Mouse (Mus musculus): ENCODE results near the gene Hist1h2bh. TPM values are rescaled to one million over a fixed set of nuclear protein-coding genes. Genes with fewer than 3 reads are reported as not detected.

The Hist1h2bh gene
- polyA plus RNA-seq, 1 experiment from 2014 or later = 0.24 TPM

Other genes starting within 250 kb of the Hist1h2bh start
- gene Zfp322a, start 174.2 kb downstream of the Hist1h2bh start, polyA plus RNA-seq (2014; fragmentation: Illumina TruSeq; extraction: RNeasy Lipid Tissue Mini Kit (QIAGEN cat#74804); ENCODE audit: low read depth, low replicate concordance) = 13.4 TPM
- 5.0 TPM for gene Abt1, start 119.5 kb downstream of the Hist1h2bh start, polyA plus RNA-seq (2014; fragmentation: Illumina TruSeq; extraction: RNeasy Lipid Tissue Mini Kit (QIAGEN cat#74804); ENCODE audit: low read depth, low replicate concordance)
- gene Btn1a1, start 77.5 kb downstream of the Hist1h2bh start, polyA plus RNA-seq (2014; fragmentation: Illumina TruSeq; extraction: RNeasy Lipid Tissue Mini Kit (QIAGEN cat#74804); ENCODE audit: low read depth, low replicate concordance) = 0.19 TPM
- gene Btn2a2, start 54.5 kb downstream of the Hist1h2bh start, polyA plus RNA-seq (2014; fragmentation: Illumina TruSeq; extraction: RNeasy Lipid Tissue Mini Kit (QIAGEN cat#74804); ENCODE audit: low read depth, low replicate concordance) = not detected
- 24.5 TPM for gene Hist1h4h, start 12.3 kb downstream of the Hist1h2bh start, polyA plus RNA-seq (2014; fragmentation: Illumina TruSeq; extraction: RNeasy Lipid Tissue Mini Kit (QIAGEN cat#74804); ENCODE audit: low read depth, low replicate concordance)
- gene Hist1h2af, start 9.5 kb downstream of the Hist1h2bh start, polyA plus RNA-seq (2014; fragmentation: Illumina TruSeq; extraction: RNeasy Lipid Tissue Mini Kit (QIAGEN cat#74804); ENCODE audit: low read depth, low replicate concordance) = not detected
- gene Hist1h3g, start 8.0 kb downstream of the Hist1h2bh start, polyA plus RNA-seq (2014; fragmentation: Illumina TruSeq; extraction: RNeasy Lipid Tissue Mini Kit (QIAGEN cat#74804); ENCODE audit: low read depth, low replicate concordance) = not detected
- gene Hist1h3f, start 660 bp upstream of the Hist1h2bh start, polyA plus RNA-seq (2014; fragmentation: Illumina TruSeq; extraction: RNeasy Lipid Tissue Mini Kit (QIAGEN cat#74804); ENCODE audit: low read depth, low replicate concordance) = not detected
- not detected for gene Hist1h4f, start 8.3 kb upstream of the Hist1h2bh start, polyA plus RNA-seq (2014; fragmentation: Illumina TruSeq; extraction: RNeasy Lipid Tissue Mini Kit (QIAGEN cat#74804); ENCODE audit: low read depth, low replicate concordance)
- 0.16 TPM for gene Hist1h1d, start 9.9 kb upstream of the Hist1h2bh start, polyA plus RNA-seq (2014; fragmentation: Illumina TruSeq; extraction: RNeasy Lipid Tissue Mini Kit (QIAGEN cat#74804); ENCODE audit: low read depth, low replicate concordance)
- gene Hist1h3e, start 19.0 kb upstream of the Hist1h2bh start, polyA plus RNA-seq (2014; fragmentation: Illumina TruSeq; extraction: RNeasy Lipid Tissue Mini Kit (QIAGEN cat#74804); ENCODE audit: low read depth, low replicate concordance) = 0.67 TPM
- not detected for gene Hist1h2ae, start 27.8 kb upstream of the Hist1h2bh start, polyA plus RNA-seq (2014; fragmentation: Illumina TruSeq; extraction: RNeasy Lipid Tissue Mini Kit (QIAGEN cat#74804); ENCODE audit: low read depth, low replicate concordance)
- gene Hist1h2bg, start 28.0 kb upstream of the Hist1h2bh start, polyA plus RNA-seq (2014; fragmentation: Illumina TruSeq; extraction: RNeasy Lipid Tissue Mini Kit (QIAGEN cat#74804); ENCODE audit: low read depth, low replicate concordance) = 3.0 TPM
- not detected for gene Hist1h2bf, start 30.8 kb upstream of the Hist1h2bh start, polyA plus RNA-seq (2014; fragmentation: Illumina TruSeq; extraction: RNeasy Lipid Tissue Mini Kit (QIAGEN cat#74804); ENCODE audit: low read depth, low replicate concordance)
- gene Hist1h2ad, start 31.0 kb upstream of the Hist1h2bh start, polyA plus RNA-seq (2014; fragmentation: Illumina TruSeq; extraction: RNeasy Lipid Tissue Mini Kit (QIAGEN cat#74804); ENCODE audit: low read depth, low replicate concordance) = not detected
- 0.92 TPM for gene Hist1h3d, start 32.4 kb upstream of the Hist1h2bh start, polyA plus RNA-seq (2014; fragmentation: Illumina TruSeq; extraction: RNeasy Lipid Tissue Mini Kit (QIAGEN cat#74804); ENCODE audit: low read depth, low replicate concordance)
- gene Hist1h4d, start 38.2 kb upstream of the Hist1h2bh start, polyA plus RNA-seq (2014; fragmentation: Illumina TruSeq; extraction: RNeasy Lipid Tissue Mini Kit (QIAGEN cat#74804); ENCODE audit: low read depth, low replicate concordance) = 0.56 TPM
- gene Hist1h2be, start 77.7 kb upstream of the Hist1h2bh start, polyA plus RNA-seq (2014; fragmentation: Illumina TruSeq; extraction: RNeasy Lipid Tissue Mini Kit (QIAGEN cat#74804); ENCODE audit: low read depth, low replicate concordance) = 7.3 TPM
- gene Hist1h1e, start 79.2 kb upstream of the Hist1h2bh start, polyA plus RNA-seq (2014; fragmentation: Illumina TruSeq; extraction: RNeasy Lipid Tissue Mini Kit (QIAGEN cat#74804); ENCODE audit: low read depth, low replicate concordance) = 3.9 TPM
- 0.42 TPM for gene Hist1h2ac, start 140.6 kb upstream of the Hist1h2bh start, polyA plus RNA-seq (2014; fragmentation: Illumina TruSeq; extraction: RNeasy Lipid Tissue Mini Kit (QIAGEN cat#74804); ENCODE audit: low read depth, low replicate concordance)
- 128 TPM for gene Hist1h2bc, start 140.8 kb upstream of the Hist1h2bh start, polyA plus RNA-seq (2014; fragmentation: Illumina TruSeq; extraction: RNeasy Lipid Tissue Mini Kit (QIAGEN cat#74804); ENCODE audit: low read depth, low replicate concordance)
- not detected for gene Hist1h1t, start 152.4 kb upstream of the Hist1h2bh start, polyA plus RNA-seq (2014; fragmentation: Illumina TruSeq; extraction: RNeasy Lipid Tissue Mini Kit (QIAGEN cat#74804); ENCODE audit: low read depth, low replicate concordance)
- 0.73 TPM for gene Hist1h4c, start 155.1 kb upstream of the Hist1h2bh start, polyA plus RNA-seq (2014; fragmentation: Illumina TruSeq; extraction: RNeasy Lipid Tissue Mini Kit (QIAGEN cat#74804); ENCODE audit: low read depth, low replicate concordance)
- 35.7 TPM for gene Hfe, start 167.5 kb upstream of the Hist1h2bh start, polyA plus RNA-seq (2014; fragmentation: Illumina TruSeq; extraction: RNeasy Lipid Tissue Mini Kit (QIAGEN cat#74804); ENCODE audit: low read depth, low replicate concordance)
- gene Hist1h1c, start 195.4 kb upstream of the Hist1h2bh start, polyA plus RNA-seq (2014; fragmentation: Illumina TruSeq; extraction: RNeasy Lipid Tissue Mini Kit (QIAGEN cat#74804); ENCODE audit: low read depth, low replicate concordance) = 73.4 TPM
- gene Hist1h3c, start 202.2 kb upstream of the Hist1h2bh start, polyA plus RNA-seq (2014; fragmentation: Illumina TruSeq; extraction: RNeasy Lipid Tissue Mini Kit (QIAGEN cat#74804); ENCODE audit: low read depth, low replicate concordance) = not detected
- gene Hist1h2bb, start 203.3 kb upstream of the Hist1h2bh start, polyA plus RNA-seq (2014; fragmentation: Illumina TruSeq; extraction: RNeasy Lipid Tissue Mini Kit (QIAGEN cat#74804); ENCODE audit: low read depth, low replicate concordance) = not detected
- gene Hist1h2ab, start 207.7 kb upstream of the Hist1h2bh start, polyA plus RNA-seq (2014; fragmentation: Illumina TruSeq; extraction: RNeasy Lipid Tissue Mini Kit (QIAGEN cat#74804); ENCODE audit: low read depth, low replicate concordance) = not detected
- gene Hist1h3b, start 208.9 kb upstream of the Hist1h2bh start, polyA plus RNA-seq (2014; fragmentation: Illumina TruSeq; extraction: RNeasy Lipid Tissue Mini Kit (QIAGEN cat#74804); ENCODE audit: low read depth, low replicate concordance) = not detected
- not detected for gene Hist1h4b, start 213.6 kb upstream of the Hist1h2bh start, polyA plus RNA-seq (2014; fragmentation: Illumina TruSeq; extraction: RNeasy Lipid Tissue Mini Kit (QIAGEN cat#74804); ENCODE audit: low read depth, low replicate concordance)
- 2.5 TPM for gene Hist1h4a, start 217.8 kb upstream of the Hist1h2bh start, polyA plus RNA-seq (2014; fragmentation: Illumina TruSeq; extraction: RNeasy Lipid Tissue Mini Kit (QIAGEN cat#74804); ENCODE audit: low read depth, low replicate concordance)
- gene Hist1h3a, start 219.0 kb upstream of the Hist1h2bh start, polyA plus RNA-seq (2014; fragmentation: Illumina TruSeq; extraction: RNeasy Lipid Tissue Mini Kit (QIAGEN cat#74804); ENCODE audit: low read depth, low replicate concordance) = not detected
- gene Hist1h1a, start 220.3 kb upstream of the Hist1h2bh start, polyA plus RNA-seq (2014; fragmentation: Illumina TruSeq; extraction: RNeasy Lipid Tissue Mini Kit (QIAGEN cat#74804); ENCODE audit: low read depth, low replicate concordance) = not detected
- 0.15 TPM for gene Trim38, start 226.5 kb upstream of the Hist1h2bh start, polyA plus RNA-seq (2014; fragmentation: Illumina TruSeq; extraction: RNeasy Lipid Tissue Mini Kit (QIAGEN cat#74804); ENCODE audit: low read depth, low replicate concordance)